Mouse (Mus musculus) testis, postnatal 10 days (tissue): Measurements from ENCODE around the gene Dctn3.
"Not testable (repeated sequence)": the region's sequence is repeated elsewhere in the genome, so short reads cannot be mapped to it uniquely, and the experiment has no call there.

Source experiments
- DNase-seq: peaks from one replicate; pipeline ENCODE4 v3.0.0; 2021; ENCODE audit warnings: low spot score

Dctn3 gene

GRCm38 (mm10) chr4:41722918-41723351 lies at the start of gene Dctn3:
Dctn3 (minus strand) TSS chr4:41723170.
- DNase-seq, result peak; percentile 83

- not testable (repeated sequence) for DNase-seq
These were observed 44.3 kb upstream of the Dctn3 start for GRCm38 (mm10) chr4:41767301-41767700.

GRCm38 (mm10) chr4:41763176-41763575 lies 40.2 kb upstream of the Dctn3 start:
- not testable (repeated sequence) for DNase-seq

- DNase-seq, result peak; percentile 82
These were observed 39.7 kb upstream of the Dctn3 start for GRCm38 (mm10) chr4:41762688-41763114.

GRCm38 (mm10) chr4:41762099-41762687 lies 39.2 kb upstream of the Dctn3 start:
- peak; percentile 63 for DNase-seq

GRCm38 (mm10) chr4:41761680-41762079 lies 38.7 kb upstream of the Dctn3 start:
- no peak for DNase-seq

GRCm38 (mm10) chr4:41760911-41761310 lies 37.9 kb upstream of the Dctn3 start:
- no peak for DNase-seq

GRCm38 (mm10) chr4:41760288-41760721 lies 37.3 kb upstream of the Dctn3 start:
- DNase-seq, result peak; percentile 91

GRCm38 (mm10) chr4:41759656-41760287 lies 36.8 kb upstream of the Dctn3 start:
- no peak for DNase-seq

GRCm38 (mm10) chr4:41759206-41759605 lies 36.2 kb upstream of the Dctn3 start:
- peak; percentile 67 for DNase-seq

GRCm38 (mm10) chr4:41758701-41759100 lies 35.7 kb upstream of the Dctn3 start:
- DNase-seq, result no peak

- DNase-seq, result no peak
These were observed 35.1 kb upstream of the Dctn3 start for GRCm38 (mm10) chr4:41758021-41758420.

- no peak for DNase-seq
These were observed 34.4 kb upstream of the Dctn3 start for GRCm38 (mm10) chr4:41757321-41757720.

- DNase-seq, result no peak
These were observed 33.5 kb upstream of the Dctn3 start for GRCm38 (mm10) chr4:41756440-41756839.

- DNase-seq, result peak; percentile 90
These were observed 32.7 kb upstream of the Dctn3 start, which contains the start of gene Sigmar1 for GRCm38 (mm10) chr4:41755338-41756305. Sigmar1 (minus strand) TSS chr4:41756157.

- DNase-seq, result no peak
These were observed 31.9 kb upstream of the Dctn3 start, which contains the start of gene Galt for GRCm38 (mm10) chr4:41754797-41755337. Galt (plus strand) TSS chr4:41755228.

GRCm38 (mm10) chr4:41745021-41745420 lies 22.1 kb upstream of the Dctn3 start:
- DNase-seq, result no peak

GRCm38 (mm10) chr4:41744131-41744530 lies 21.2 kb upstream of the Dctn3 start:
- no peak for DNase-seq

- peak; percentile 88 for DNase-seq
These were observed 18.2 kb upstream of the Dctn3 start for GRCm38 (mm10) chr4:41741158-41741560.

- DNase-seq, result peak; percentile 78
These were observed 17.6 kb upstream of the Dctn3 start for GRCm38 (mm10) chr4:41740380-41741157.

GRCm38 (mm10) chr4:41739260-41739659 lies 16.3 kb upstream of the Dctn3 start:
- no peak for DNase-seq
